Mouse (Mus musculus): ENCODE results near the gene Carmil2.

DNA sequence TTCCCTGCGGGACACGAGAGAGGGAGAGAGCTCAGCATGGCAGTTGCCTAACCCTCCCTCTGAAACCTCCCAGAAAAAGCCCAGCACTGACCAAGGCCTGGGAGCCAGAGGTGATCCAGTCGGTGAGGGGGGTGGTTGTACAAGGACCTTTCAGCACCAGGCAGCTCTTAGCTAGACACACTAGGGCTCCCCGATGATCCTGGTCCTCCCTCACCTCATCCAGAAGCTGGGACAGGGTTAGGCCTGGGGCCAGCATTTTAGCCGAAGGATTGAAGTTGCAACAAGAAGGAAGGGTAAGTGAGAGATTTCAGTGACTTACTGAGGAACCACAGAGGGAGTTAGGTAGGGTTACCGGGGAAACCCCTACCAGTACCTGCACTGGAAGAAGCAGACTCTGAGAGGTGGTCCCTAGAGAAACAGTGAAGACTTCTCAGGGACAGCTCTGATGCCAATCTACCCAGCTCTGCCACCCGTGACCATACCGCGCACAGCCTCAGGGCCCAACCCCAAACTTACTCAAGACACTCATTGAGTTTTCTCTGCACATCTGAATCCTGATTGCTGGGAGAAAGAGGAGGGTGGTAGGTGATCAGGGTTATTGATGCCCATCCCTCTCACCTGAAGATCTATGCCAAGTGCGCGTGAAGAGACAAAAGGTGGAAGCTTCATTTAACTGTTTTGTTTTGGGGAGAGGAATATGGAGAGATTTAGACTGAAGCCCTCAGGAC lies 13.6 kb downstream of the Carmil2 start:
- TF ChIP-seq POLR2A (IDR thresholded peaks at IDR 0.05; ENCODE audit: control insufficient read depth, low read depth, low read length) (no peak), CTCF (IDR thresholded peaks at IDR 0.05; ENCODE audit: control insufficient read depth, insufficient read depth, insufficient replicate concordance, low read depth, low read length) (no peak)
